ENCODE assay signal across 14 mouse cellular contexts in genomic region chr2:13329754-13330417, GRCm38 (mm10). TPM values are rescaled to one million over a fixed set of nuclear protein-coding genes. Genes with fewer than 3 reads are reported as not detected.
A peak's percentile ranks its signal among the peaks of the same experiment; 100 is the strongest.
DNase-seq lines count a peak whose midpoint lies in the region; ATAC-seq and TF ChIP-seq lines count a peak whose summit lies in the region.
"Had no signal": no experiment of that assay in that cellular context is flagged by ENCODE, and none has a peak within 500 bp of the region (broad histone marks: within the 10 kb centered on the region; RNA-seq: fewer than 3 reads in every experiment).

No protein-coding gene starts in this region.

- no peaks in the 10 kb centered on the region for H3K27me3 ChIP-seq in kidney, embryonic 15.5 days
- H3K27me3 ChIP-seq in heart, embryonic 15.5 days, result no peaks in the 10 kb centered on the region
- H3K27me3 ChIP-seq in thymus, adult 2 months (ENCODE audit: control insufficient read depth, insufficient read depth, low read length), result no peaks in the 10 kb centered on the region
- H3K27me3 ChIP-seq: hindbrain, embryonic 12.5 days; liver, embryonic 13.5 days had no signal

- no peak overlapping the region for H3K4me2 ChIP-seq in kidney, embryonic 15.5 days
- no peak overlapping the region for H3K4me2 ChIP-seq in heart, embryonic 15.5 days
- H3K4me2 ChIP-seq: hindbrain, embryonic 12.5 days; liver, embryonic 13.5 days had no signal

- no peaks in the 10 kb centered on the region for H3K36me3 ChIP-seq in kidney, embryonic 15.5 days
- no peaks in the 10 kb centered on the region for H3K36me3 ChIP-seq in heart, embryonic 15.5 days
- H3K36me3 ChIP-seq in thymus, adult 2 months (ENCODE audit: control insufficient read depth, insufficient read depth, low read length), result no peaks in the 10 kb centered on the region
- H3K36me3 ChIP-seq: hindbrain, embryonic 12.5 days; liver, embryonic 13.5 days; midbrain, embryonic 10.5 days had no signal

- peak; percentile 6 for DNase-seq in embryo, embryonic 10.5 days (ENCODE audit: low spot score)
- no peak for DNase-seq in embryo, embryonic 10 days (ENCODE audit: low spot score)
- DNase-seq in kidney, postnatal 36 days, result no peak
- peak; percentile 8 for DNase-seq in 3T3-L1 (ENCODE audit: low read depth, low spot score)
- DNase-seq in thymus, adult 2 months, result no peak
- DNase-seq in urinary bladder, adult 18-20 months (ENCODE audit: low spot score in 2 of 2), result no peak
- DNase-seq: adrenal gland, postnatal 10 days; liver, embryonic 13.5 days; thymus, adult 18-20 months had no signal

- 56% methylated on average over 4 of the region's 4 CpGs for WGBS in kidney, embryonic 15.5 days
- WGBS in heart, embryonic 15.5 days, result 32% methylated on average over 4 of the region's 4 CpGs
- WGBS in thymus, adult 2 months, result 51% methylated on average over 4 of the region's 4 CpGs

- no peak overlapping the region for H3K9ac ChIP-seq in kidney, embryonic 15.5 days
- H3K9ac ChIP-seq in heart, embryonic 15.5 days, result no peak overlapping the region
- H3K9ac ChIP-seq: hindbrain, embryonic 12.5 days; liver, embryonic 13.5 days had no signal

- H3K27ac ChIP-seq in kidney, embryonic 15.5 days, result peak overlapping the region; percentile 48; the same call in 1 of the 2 replicates
- peak overlapping the region; percentile 18; the same call in 1 of the 2 replicates for H3K27ac ChIP-seq in heart, embryonic 15.5 days
- no peak overlapping the region for H3K27ac ChIP-seq in thymus, adult 2 months (ENCODE audit: control insufficient read depth, insufficient read depth, low read length)
- H3K27ac ChIP-seq: hindbrain, embryonic 12.5 days; liver, embryonic 13.5 days had no signal

- no peak for TF ChIP-seq POLR2A in thymus, adult 2 months (IDR thresholded peaks at IDR 0.05; ENCODE audit: control insufficient read depth, extremely low read depth, insufficient read depth, low read length, poor library complexity)

- H3K9me3 ChIP-seq in kidney, embryonic 15.5 days (replicated peaks), result no peaks in the 10 kb centered on the region
- H3K9me3 ChIP-seq in heart, embryonic 15.5 days (replicated peaks), result no peaks in the 10 kb centered on the region
- H3K9me3 ChIP-seq: hindbrain, embryonic 12.5 days; liver, embryonic 13.5 days; midbrain, embryonic 10.5 days had no signal

- H3K4me3 ChIP-seq in kidney, embryonic 15.5 days (replicated peaks), result no peak overlapping the region
- no peak overlapping the region for H3K4me3 ChIP-seq in heart, embryonic 15.5 days
- H3K4me3 ChIP-seq in thymus, adult 2 months (ENCODE audit: control insufficient read depth, insufficient read depth, low read length), result no peak overlapping the region
- H3K4me3 ChIP-seq: hindbrain, embryonic 12.5 days; liver, embryonic 13.5 days; midbrain, embryonic 10.5 days had no signal

- no peak for TF ChIP-seq CTCF in thymus, adult 2 months (IDR thresholded peaks at IDR 0.05; ENCODE audit: borderline replicate concordance, control insufficient read depth, extremely low read depth, insufficient read depth, low read length, poor library complexity)

- ATAC-seq in kidney, embryonic 15.5 days (replicated peaks; ENCODE audit: low FRiP score), result no peak
- ATAC-seq in heart, embryonic 15.5 days (replicated peaks; ENCODE audit: insufficient number of reproducible peaks, insufficient read depth, low FRiP score, low read depth), result no peak
- ATAC-seq: intestine, postnatal 0 days had no signal

- H3K4me1 ChIP-seq in kidney, embryonic 15.5 days, result no peaks in the 10 kb centered on the region
- no peaks in the 10 kb centered on the region; the same call in 1 of the 2 replicates for H3K4me1 ChIP-seq in heart, embryonic 15.5 days (replicated peaks)
- H3K4me1 ChIP-seq in thymus, adult 2 months (replicated peaks; ENCODE audit: control insufficient read depth, insufficient read depth, low read length), result no peaks in the 10 kb centered on the region
- H3K4me1 ChIP-seq: hindbrain, embryonic 12.5 days; liver, embryonic 13.5 days had no signal

RNA-seq across cellular contexts. Expression of gene Rsu1, which starts 58.7 kb away (rescaled TPM):
- polyA plus RNA-seq in kidney, embryonic 15.5 days (2015; fragmentation: Nextera tagmentation; extraction: Ambion mirVana), result 131 and 140 TPM in 2 replicates
- polyA plus RNA-seq in heart, embryonic 15.5 days (2015; fragmentation: Nextera tagmentation; extraction: Ambion mirVana), result 141 and 144 TPM in 2 replicates
- 38.1 and 43.0 TPM in 2 replicates for polyA plus RNA-seq in thymus, adult 2 months (2012; rRNA removed)

Comparison
In these comparisons a context has a peak if more than half of its experiments do, and no peak if none do; other contexts are left out.
1. DNase-seq: peak in embryo, embryonic 10.5 days (single experiment) and 3T3-L1 (single experiment); none in embryo, embryonic 10 days (single experiment), kidney, postnatal 36 days (0 of 2), thymus, adult 2 months (single experiment) and urinary bladder, adult 18-20 months (0 of 2).